Mouse (Mus musculus): ENCODE results near the gene Slc44a5.
"Not testable (repeated sequence)": the region's sequence is repeated elsewhere in the genome, so short reads cannot be mapped to it uniquely, and the experiment has no call there.

Gene Slc44a5

GRCm38 (mm10) chr3:153969451-153969850 is 3.8 kb upstream of the Slc44a5 start:
- DNase-seq (ENCODE audit: low spot score): no peak

- DNase-seq (ENCODE audit: low spot score): no peak
Observed at GRCm38 (mm10) chr3:153973949-153974760, 919 bp downstream of the Slc44a5 start.

DNA sequence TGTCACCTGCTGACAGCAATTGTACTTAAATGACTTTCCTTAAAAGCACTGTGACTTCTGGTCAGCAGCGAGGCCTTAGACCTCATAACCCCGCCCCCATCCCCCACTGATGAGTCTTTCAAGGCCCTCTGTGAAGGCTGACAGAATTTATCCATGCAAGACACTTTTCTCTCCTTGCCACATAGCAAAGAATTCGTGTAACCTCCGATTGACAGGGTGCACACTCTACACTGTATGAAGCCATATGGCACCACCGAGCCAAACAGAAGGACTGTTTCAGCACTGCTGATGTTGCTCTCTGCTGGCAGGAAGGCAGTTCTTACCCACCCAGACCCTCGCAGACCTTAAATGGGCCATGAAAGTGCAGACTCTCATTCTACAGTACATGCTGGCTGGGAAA is 1.8 kb downstream of the Slc44a5 start:
- peak; percentile 46 for DNase-seq (ENCODE audit: low spot score)

DNA sequence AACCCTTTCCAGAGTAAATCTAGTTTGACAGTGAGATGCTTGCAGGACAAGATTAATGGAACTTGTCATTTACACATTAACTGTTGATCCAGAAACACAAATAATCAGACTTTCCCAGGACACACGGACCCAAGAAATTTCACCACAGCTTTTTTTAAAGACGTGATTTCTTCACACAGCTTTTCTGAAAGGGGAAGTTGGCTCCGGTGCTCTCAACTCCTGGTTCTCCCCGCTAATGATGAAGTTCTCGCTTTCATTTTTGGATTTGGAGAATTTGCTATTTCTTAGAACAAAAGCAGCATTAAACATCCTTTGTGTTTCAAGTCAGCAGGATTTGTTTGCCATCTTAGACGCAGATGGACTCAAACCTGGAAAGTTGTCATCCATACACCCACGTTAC is 2.6 kb downstream of the Slc44a5 start:
- DNase-seq (ENCODE audit: low spot score): no peak

DNA sequence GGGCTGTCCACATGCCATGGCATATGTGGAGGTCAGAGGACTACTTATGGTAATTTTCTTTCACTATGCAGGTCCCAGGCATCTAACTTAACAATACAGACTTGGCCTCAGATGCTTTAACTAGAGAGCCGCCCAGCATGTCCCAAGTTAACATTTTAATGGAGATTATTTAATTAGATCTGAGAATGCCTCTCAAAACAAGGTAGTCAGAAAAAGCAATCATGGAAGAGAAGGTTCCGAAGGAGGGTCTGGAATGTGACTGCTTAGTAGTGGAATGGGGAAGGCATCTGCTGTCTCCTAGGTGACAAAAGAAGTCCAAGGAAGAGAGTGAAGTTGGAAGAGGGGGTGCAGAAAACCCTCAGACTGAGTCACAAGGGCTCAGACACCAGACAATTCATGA is 7.4 kb downstream of the Slc44a5 start:
- DNase-seq (ENCODE audit: low spot score): no peak

DNA sequence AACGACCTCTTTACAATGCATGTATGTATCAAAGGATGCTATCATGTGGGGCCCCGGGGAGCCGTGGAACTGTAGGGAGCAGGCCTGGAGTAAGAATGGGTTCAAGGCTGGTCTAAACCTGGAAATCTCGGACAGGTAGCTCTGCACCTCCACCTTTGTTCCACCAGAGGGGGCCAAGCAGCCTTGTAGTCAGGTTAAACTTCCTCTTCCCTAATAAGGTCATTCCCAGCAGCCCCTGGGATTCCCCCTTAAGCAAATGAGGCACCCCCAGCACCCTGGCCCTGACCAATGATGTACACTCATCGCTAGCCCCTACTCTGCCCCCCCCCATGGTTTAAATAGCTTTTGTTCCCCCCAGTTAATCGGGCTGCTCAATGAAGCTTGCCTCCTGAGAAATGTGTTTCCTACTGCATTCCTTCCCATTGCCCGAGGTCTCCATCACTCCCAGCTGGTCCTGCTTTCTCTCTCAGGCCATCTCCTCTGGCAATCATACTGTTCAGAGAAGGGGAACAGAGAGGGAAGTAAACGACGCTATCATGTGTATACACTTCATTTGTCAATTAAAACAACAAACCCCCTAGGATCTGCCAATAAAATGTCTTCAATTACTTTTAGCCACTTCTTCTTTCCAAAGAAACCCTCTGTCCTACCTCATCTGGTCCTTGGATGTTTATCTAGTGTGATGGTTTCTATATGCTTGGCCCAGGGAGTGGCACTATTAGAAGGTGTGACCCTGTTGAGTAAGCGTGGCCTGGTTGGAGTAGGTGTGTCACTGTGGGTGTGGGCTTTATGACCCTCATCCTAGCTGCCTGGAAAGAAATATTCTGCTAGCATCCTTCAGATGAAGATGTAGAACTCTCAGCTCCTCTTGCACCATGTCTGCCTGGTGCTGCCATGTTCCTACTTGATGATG is 11.4 kb downstream of the Slc44a5 start:
- peak; percentile 61 for DNase-seq (ENCODE audit: low spot score)

GRCm38 (mm10) chr3:153999797-154000528 is 26.7 kb downstream of the Slc44a5 start:
- no peak for DNase-seq (ENCODE audit: low spot score)

DNA sequence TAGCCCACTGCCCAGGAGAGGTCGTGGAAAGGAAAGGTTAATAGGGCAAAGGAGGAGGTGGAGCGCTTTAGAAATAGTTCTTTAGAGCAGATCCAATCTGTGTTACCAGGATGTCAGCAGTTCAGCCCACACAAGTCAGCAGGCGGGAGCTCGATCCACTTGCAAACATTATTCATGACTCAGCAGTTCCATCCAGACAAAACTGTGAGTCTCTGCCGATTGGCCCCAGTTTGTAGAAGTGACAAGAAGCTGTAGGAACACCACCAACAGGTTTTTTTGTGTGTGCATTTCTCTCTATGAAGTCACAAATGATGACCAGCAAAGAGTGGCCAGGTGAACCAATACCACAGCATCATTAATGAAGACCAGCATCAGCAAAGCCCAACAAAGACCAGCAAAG is 28.1 kb downstream of the Slc44a5 start:
- no peak for DNase-seq (ENCODE audit: low spot score)

DNA sequence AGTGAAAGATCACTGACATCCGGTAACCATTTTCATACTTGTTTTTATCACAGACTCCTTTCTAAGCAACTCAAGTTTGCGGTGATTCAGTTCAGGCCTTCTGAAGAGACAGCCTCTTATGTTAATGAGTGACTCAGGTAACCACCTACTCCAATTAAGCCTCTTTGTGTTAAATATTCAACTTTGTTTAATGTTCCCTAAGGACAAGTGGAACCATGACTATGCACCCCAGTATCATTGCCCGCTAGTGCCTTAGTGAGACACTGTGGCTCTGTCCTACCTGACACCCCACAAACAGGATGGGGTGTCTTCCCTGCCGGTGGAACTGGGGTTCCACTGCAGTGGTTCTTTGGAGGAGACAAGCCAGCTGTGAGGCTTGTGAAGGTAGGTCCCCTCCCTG is 73.6 kb downstream of the Slc44a5 start:
- DNase-seq (ENCODE audit: low spot score): no peak

GRCm38 (mm10) chr3:154053331-154053730 is 80.1 kb downstream of the Slc44a5 start:
- DNase-seq (ENCODE audit: low spot score): no peak

GRCm38 (mm10) chr3:154057464-154057863 is 84.2 kb downstream of the Slc44a5 start:
- no peak for DNase-seq (ENCODE audit: low spot score)

GRCm38 (mm10) chr3:154058200-154058599 is 85.0 kb downstream of the Slc44a5 start:
- no peak for DNase-seq (ENCODE audit: low spot score)

DNA sequence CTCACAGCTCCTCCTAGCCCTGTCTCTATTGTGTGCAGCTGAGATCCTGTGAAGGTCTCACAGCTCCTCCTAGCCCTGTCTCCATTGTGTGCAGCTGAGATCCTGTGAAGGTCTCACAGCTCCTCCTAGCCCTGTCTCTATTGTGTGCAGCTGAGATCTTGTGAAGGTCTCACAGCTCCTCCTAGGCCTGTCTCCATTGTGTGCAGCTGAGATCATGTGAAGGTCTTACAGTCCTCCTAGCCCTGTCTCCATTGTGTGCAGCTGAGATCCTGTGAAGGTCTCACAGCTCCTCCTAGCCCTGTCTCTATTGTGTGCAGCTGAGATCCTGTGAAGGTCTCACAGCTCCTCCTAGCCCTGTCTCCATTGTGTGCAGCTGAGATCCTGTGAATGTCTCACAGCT is 98.8 kb downstream of the Slc44a5 start:
- DNase-seq (ENCODE audit: low spot score): not testable (repeated sequence)

GRCm38 (mm10) chr3:154075749-154076148 is 102.5 kb downstream of the Slc44a5 start:
- DNase-seq (ENCODE audit: low spot score): no peak

DNA sequence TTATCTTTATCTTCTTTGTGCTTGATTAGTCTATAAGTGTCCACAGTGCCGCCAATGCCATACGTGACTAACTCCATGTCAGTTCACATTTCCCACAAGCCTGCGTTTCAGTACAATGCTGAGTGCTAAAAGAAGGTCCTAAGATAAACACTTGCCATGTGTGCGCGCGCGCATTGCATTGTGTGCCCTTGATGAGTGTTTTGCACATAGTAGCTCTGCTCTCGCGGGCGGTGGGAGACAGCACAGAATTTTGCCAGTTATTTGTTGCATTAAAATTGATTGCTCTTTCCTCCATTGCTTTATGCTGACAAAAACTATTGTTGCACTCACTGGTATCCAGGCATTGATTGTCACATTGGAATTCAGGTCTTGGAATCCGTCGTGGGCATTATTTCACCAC is 108.5 kb downstream of the Slc44a5 start:
- DNase-seq (ENCODE audit: low spot score): peak; percentile 61

DNA sequence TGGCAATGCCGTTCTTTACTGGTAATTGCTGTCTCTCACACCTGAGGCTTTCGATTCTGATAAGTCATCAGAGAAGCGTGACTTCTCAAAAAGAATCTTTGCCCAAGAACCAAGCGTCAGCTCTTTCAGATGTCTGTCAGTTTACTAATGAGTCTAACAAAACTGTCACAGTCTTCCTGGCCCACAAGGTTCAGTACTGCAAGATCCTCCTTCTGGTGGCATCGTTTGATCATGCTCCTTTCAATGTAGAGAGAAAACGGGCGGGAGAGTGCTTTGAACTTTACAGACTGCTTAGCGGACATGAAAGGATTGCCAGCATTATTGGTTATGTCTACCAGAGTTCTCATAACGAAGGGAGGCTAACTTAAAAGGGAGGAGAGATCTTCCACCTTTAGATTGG is 109.0 kb downstream of the Slc44a5 start:
- peak; percentile 38 for DNase-seq (ENCODE audit: low spot score)

DNA sequence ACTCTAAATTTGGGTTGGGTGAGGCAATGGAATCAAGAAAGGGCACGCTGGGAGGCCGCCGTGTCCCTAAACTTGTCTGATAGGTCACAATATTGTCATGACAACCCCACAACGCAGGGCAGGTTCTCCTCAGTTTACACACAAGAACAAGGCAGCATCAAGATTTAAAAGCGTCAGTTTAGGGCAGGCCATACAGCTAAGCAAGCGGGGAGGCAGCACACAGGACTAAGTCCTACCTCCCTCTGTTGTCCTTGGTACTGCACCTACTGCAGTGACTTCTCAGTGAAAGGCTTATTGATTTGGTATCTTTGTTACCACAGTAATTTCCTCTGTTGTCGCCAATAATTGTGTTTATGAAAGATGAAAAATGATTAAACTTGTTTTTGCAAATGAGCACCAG is 109.7 kb downstream of the Slc44a5 start:
- DNase-seq (ENCODE audit: low spot score): no peak

- no peak for DNase-seq (ENCODE audit: low spot score)
Observed at GRCm38 (mm10) chr3:154089996-154090395, 116.8 kb downstream of the Slc44a5 start.

- no peak for DNase-seq (ENCODE audit: low spot score)
Observed at GRCm38 (mm10) chr3:154091468-154092338, 118.5 kb downstream of the Slc44a5 start.

DNA sequence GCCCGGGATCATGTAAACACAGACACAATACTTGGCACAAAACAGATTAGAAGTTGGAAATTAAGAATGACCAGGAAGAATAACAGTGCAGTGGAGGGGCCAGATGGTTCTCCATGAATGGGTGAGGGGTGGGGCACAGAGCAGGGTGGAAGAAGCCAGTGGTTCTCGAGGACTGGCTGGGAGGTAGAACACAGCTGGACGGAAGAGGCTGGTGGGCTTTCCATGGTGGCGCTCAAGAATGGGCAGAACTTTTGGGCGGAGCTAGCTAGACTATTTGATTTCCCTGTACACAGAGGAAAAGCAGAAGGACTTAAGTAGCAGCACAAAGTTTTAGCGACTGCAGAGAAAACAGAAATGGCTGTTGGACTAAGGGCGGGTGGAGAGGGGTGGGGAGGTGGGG is 119.2 kb downstream of the Slc44a5 start:
- no peak for DNase-seq (ENCODE audit: low spot score)

- DNase-seq (ENCODE audit: low spot score): no peak
Observed at GRCm38 (mm10) chr3:154093745-154094322, 120.6 kb downstream of the Slc44a5 start.
